Mouse (Mus musculus): Measurements from ENCODE around the gene Pdpr. TPM values are rescaled to one million over a fixed set of nuclear protein-coding genes. Genes with fewer than 3 reads are reported as not detected.

The Pdpr gene
- polyA plus RNA-seq, 1 experiment: 22.4 TPM

- Histone ChIP-seq H3K4me3 (ENCODE audit: low read depth, low read length) (no peak overlapping the region), H3K36me3 (ENCODE audit: control insufficient read depth, insufficient read depth, low read length, poor library complexity, severe bottlenecking) (peaks cover 26% of the 10 kb centered on the region)
These were observed 61.4 kb downstream of the Pdpr start for GRCm38 (mm10) chr8:111155721-111156436.

GRCm38 (mm10) chr8:111157617-111158016 lies 63.2 kb downstream of the Pdpr start:
- Histone ChIP-seq H3K27me3 (ENCODE audit: control insufficient read depth, insufficient read depth, low read length, poor library complexity, severe bottlenecking) (no peaks in the 10 kb centered on the region), H3K4me1 (ENCODE audit: control insufficient read depth, insufficient read depth, low read length) (no peaks in the 10 kb centered on the region), H3K9me3 (replicated peaks; ENCODE audit: control insufficient read depth, insufficient read depth, low read length, poor library complexity, severe bottlenecking) (no peaks in the 10 kb centered on the region), H3K27ac (ENCODE audit: insufficient read depth, low read length) (no peak overlapping the region), H3K4me3 (ENCODE audit: low read depth, low read length) (no peak overlapping the region), H3K9ac (ENCODE audit: low read depth, poor library complexity, severe bottlenecking) (no peak overlapping the region), H3K36me3 (ENCODE audit: control insufficient read depth, insufficient read depth, low read length, poor library complexity, severe bottlenecking) (peaks cover 40% of the 10 kb centered on the region)
- TF ChIP-seq EP300 (IDR thresholded peaks at IDR 0.05; ENCODE audit: insufficient read depth, low read depth, low read length) (no peak), CTCF (IDR thresholded peaks at IDR 0.05; ENCODE audit: low read depth, low read length) (peak; percentile 85)

More at GRCm38 (mm10) chr8:111155721-111156436, 61.4 kb downstream of the Pdpr start:
- Histone ChIP-seq H3K27ac (ENCODE audit: insufficient read depth, low read length) (no peak overlapping the region), H3K4me1 (ENCODE audit: control insufficient read depth, insufficient read depth, low read length) (no peaks in the 10 kb centered on the region), H3K27me3 (ENCODE audit: control insufficient read depth, insufficient read depth, low read length, poor library complexity, severe bottlenecking) (no peaks in the 10 kb centered on the region), H3K9ac (ENCODE audit: low read depth, poor library complexity, severe bottlenecking) (no peak overlapping the region), H3K9me3 (replicated peaks; ENCODE audit: control insufficient read depth, insufficient read depth, low read length, poor library complexity, severe bottlenecking) (no peaks in the 10 kb centered on the region)
- no peak for TF ChIP-seq EP300 (IDR thresholded peaks at IDR 0.05; ENCODE audit: insufficient read depth, low read depth, low read length)

GRCm38 (mm10) chr8:111171661-111172060 lies 77.2 kb downstream of the Pdpr start:
- no peak overlapping the region for H3K9ac ChIP-seq (ENCODE audit: low read depth, poor library complexity, severe bottlenecking)
- no peak overlapping the region for H3K4me3 ChIP-seq (ENCODE audit: low read depth, low read length)
- no peak overlapping the region for H3K27ac ChIP-seq (ENCODE audit: insufficient read depth, low read length)
- no peaks in the 10 kb centered on the region for H3K4me1 ChIP-seq (ENCODE audit: control insufficient read depth, insufficient read depth, low read length)
- H3K27me3 ChIP-seq (ENCODE audit: control insufficient read depth, insufficient read depth, low read length, poor library complexity, severe bottlenecking): no peaks in the 10 kb centered on the region
- TF ChIP-seq POLR2A (IDR thresholded peaks at IDR 0.05; ENCODE audit: insufficient read depth, low read length) (no peak), CTCF (IDR thresholded peaks at IDR 0.05; ENCODE audit: low read depth, low read length) (no peak), EP300 (IDR thresholded peaks at IDR 0.05; ENCODE audit: insufficient read depth, low read depth, low read length) (no peak)
- peaks cover 59% of the 10 kb centered on the region for H3K36me3 ChIP-seq (ENCODE audit: control insufficient read depth, insufficient read depth, low read length, poor library complexity, severe bottlenecking)
- H3K9me3 ChIP-seq (replicated peaks; ENCODE audit: control insufficient read depth, insufficient read depth, low read length, poor library complexity, severe bottlenecking): no peaks in the 10 kb centered on the region

- no peaks in the 10 kb centered on the region for H3K9me3 ChIP-seq (replicated peaks; ENCODE audit: control insufficient read depth, insufficient read depth, low read length, poor library complexity, severe bottlenecking)
- TF ChIP-seq CTCF (IDR thresholded peaks at IDR 0.05; ENCODE audit: low read depth, low read length) (no peak), EP300 (IDR thresholded peaks at IDR 0.05; ENCODE audit: insufficient read depth, low read depth, low read length) (no peak), POLR2A (IDR thresholded peaks at IDR 0.05; ENCODE audit: insufficient read depth, low read length) (no peak)
- H3K27ac ChIP-seq (ENCODE audit: insufficient read depth, low read length): no peak overlapping the region
- no peaks in the 10 kb centered on the region for H3K27me3 ChIP-seq (ENCODE audit: control insufficient read depth, insufficient read depth, low read length, poor library complexity, severe bottlenecking)
- no peak overlapping the region for H3K4me3 ChIP-seq (ENCODE audit: low read depth, low read length)
- peaks cover 48% of the 10 kb centered on the region for H3K36me3 ChIP-seq (ENCODE audit: control insufficient read depth, insufficient read depth, low read length, poor library complexity, severe bottlenecking)
- H3K9ac ChIP-seq (ENCODE audit: low read depth, poor library complexity, severe bottlenecking): no peak overlapping the region
- no peaks in the 10 kb centered on the region for H3K4me1 ChIP-seq (ENCODE audit: control insufficient read depth, insufficient read depth, low read length)
These were observed 91.1 kb downstream of the Pdpr start for GRCm38 (mm10) chr8:111185472-111185947.

Other genes with a start within 250 kb of the Pdpr start
- 48.2 and 50.7 TPM in 2 replicates for gene Cog4, start 248.0 kb upstream of the Pdpr start, polyA plus RNA-seq (2011; ENCODE audit: insufficient read depth, insufficient read length, low read depth, missing spikeins)
- gene Sf3b3, start 247.8 kb upstream of the Pdpr start, polyA plus RNA-seq (2011; ENCODE audit: insufficient read depth, insufficient read length, low read depth, missing spikeins): 203 and 206 TPM in 2 replicates
- 14.8 and 16.7 TPM in 2 replicates for gene Fuk, start 192.1 kb upstream of the Pdpr start, polyA plus RNA-seq (2011; ENCODE audit: insufficient read depth, insufficient read length, low read depth, missing spikeins)
- gene St3gal2, start 174.7 kb upstream of the Pdpr start, polyA plus RNA-seq (2011; ENCODE audit: insufficient read depth, insufficient read length, low read depth, missing spikeins): 7.1 and 8.6 TPM in 2 replicates
- gene Ddx19a, start 96.8 kb upstream of the Pdpr start, polyA plus RNA-seq (2011; ENCODE audit: insufficient read depth, insufficient read length, low read depth, missing spikeins): 71.7 and 71.8 TPM in 2 replicates
- 23.5 and 24.8 TPM in 2 replicates for gene Ddx19b, start 62.9 kb upstream of the Pdpr start, polyA plus RNA-seq (2011; ENCODE audit: insufficient read depth, insufficient read length, low read depth, missing spikeins)
- 146 and 153 TPM in 2 replicates for gene Aars, start 61.5 kb upstream of the Pdpr start, polyA plus RNA-seq (2011; ENCODE audit: insufficient read depth, insufficient read length, low read depth, missing spikeins)
- gene Exosc6, start 38.3 kb upstream of the Pdpr start, polyA plus RNA-seq (2011; ENCODE audit: insufficient read depth, insufficient read length, low read depth, missing spikeins): not detected in 2 replicates
- not detected in 2 replicates for gene Clec18a, start 2.2 kb upstream of the Pdpr start, polyA plus RNA-seq (2011; ENCODE audit: insufficient read depth, insufficient read length, low read depth, missing spikeins)
- 76.3 and 78.3 TPM in 2 replicates for gene Glg1, start 164.6 kb downstream of the Pdpr start, polyA plus RNA-seq (2011; ENCODE audit: insufficient read depth, insufficient read length, low read depth, missing spikeins)
- 76.1 and 80.6 TPM in 2 replicates for gene Rfwd3, start 205.6 kb downstream of the Pdpr start, polyA plus RNA-seq (2011; ENCODE audit: insufficient read depth, insufficient read length, low read depth, missing spikeins)
- gene Mlkl, start 243.5 kb downstream of the Pdpr start, polyA plus RNA-seq (2011; ENCODE audit: insufficient read depth, insufficient read length, low read depth, missing spikeins): 0.61 and 1.3 TPM in 2 replicates

Measured in ES-Bruce4 (cell line).